Mouse (Mus musculus) midbrain, embryonic 15.5 days (tissue): ENCODE measurements around the gene Ggact. TPM values are rescaled to one million over a fixed set of nuclear protein-coding genes. Genes with fewer than 3 reads are reported as not detected.

Source experiments
- ATAC-seq: fragments of 200-750 bp; cut with Nextera tagmentation; replicated peaks from 2 replicates; pipeline ENCODE4 v1.8.0; 2017; ENCODE audit warnings: moderate TSS enrichment
- H3K27ac ChIP-seq: fragments of 300-500 bp; sonication (generic); 2 replicates; pipeline ENCODE4 v1.5.1; 2015; ENCODE audit warnings: mild to moderate bottlenecking, inconsistent platforms
- H3K27me3 ChIP-seq: fragments of 300-500 bp; sonication (generic); replicated peaks from 2 replicates; pipeline ENCODE4 v1.6.1; 2015; ENCODE audit warnings: inconsistent platforms
- H3K36me3 ChIP-seq: fragments of 300-500 bp; sonication (generic); replicated peaks from 2 replicates; pipeline ENCODE4 v1.6.1; 2015; ENCODE audit warnings: inconsistent platforms
- H3K4me1 ChIP-seq: fragments of 300-500 bp; sonication (generic); 2 replicates; pipeline ENCODE4 v1.6.1; 2015; ENCODE audit warnings: inconsistent platforms
- H3K4me2 ChIP-seq: fragments of 300-500 bp; sonication (generic); 2 replicates; pipeline ENCODE4 v1.6.1; 2015; ENCODE audit warnings: inconsistent platforms, mild to moderate bottlenecking, moderate library complexity
- H3K4me3 ChIP-seq: fragments of 300-500 bp; sonication (generic); 2 replicates; pipeline ENCODE4 v1.5.1; 2015; ENCODE audit warnings: mild to moderate bottlenecking, inconsistent platforms
- H3K9ac ChIP-seq: fragments of 300-500 bp; sonication (generic); 2 replicates; pipeline ENCODE4 v1.6.1; 2015; ENCODE audit warnings: mild to moderate bottlenecking, inconsistent platforms
- H3K9me3 ChIP-seq: fragments of 300-500 bp; sonication (generic); 2 replicates; pipeline ENCODE4 v1.6.1; 2016; ENCODE audit warnings: inconsistent platforms
- WGBS: fragments of 180-500 bp; shearing (Covaris S2); methylation state at CpG from one replicate; pipeline ENCODE4 v1.1.7; 2015; ENCODE audit warnings: mixed read lengths; 5-methylcytosine and 5-hydroxymethylcytosine counted together
- polyA plus RNA-seq: library from polyadenylated mRNA; unstranded; fragments of >200 nt; fragmentation: Nextera tagmentation; extraction: Ambion mirVana; gene quantifications from 2 replicates; pipeline ENCODE4 v1.2.1, GENCODE M21; 2015

The Ggact gene
- polyA plus RNA-seq, 1 experiment from 2014 or later, result 10.3 TPM

DNA sequence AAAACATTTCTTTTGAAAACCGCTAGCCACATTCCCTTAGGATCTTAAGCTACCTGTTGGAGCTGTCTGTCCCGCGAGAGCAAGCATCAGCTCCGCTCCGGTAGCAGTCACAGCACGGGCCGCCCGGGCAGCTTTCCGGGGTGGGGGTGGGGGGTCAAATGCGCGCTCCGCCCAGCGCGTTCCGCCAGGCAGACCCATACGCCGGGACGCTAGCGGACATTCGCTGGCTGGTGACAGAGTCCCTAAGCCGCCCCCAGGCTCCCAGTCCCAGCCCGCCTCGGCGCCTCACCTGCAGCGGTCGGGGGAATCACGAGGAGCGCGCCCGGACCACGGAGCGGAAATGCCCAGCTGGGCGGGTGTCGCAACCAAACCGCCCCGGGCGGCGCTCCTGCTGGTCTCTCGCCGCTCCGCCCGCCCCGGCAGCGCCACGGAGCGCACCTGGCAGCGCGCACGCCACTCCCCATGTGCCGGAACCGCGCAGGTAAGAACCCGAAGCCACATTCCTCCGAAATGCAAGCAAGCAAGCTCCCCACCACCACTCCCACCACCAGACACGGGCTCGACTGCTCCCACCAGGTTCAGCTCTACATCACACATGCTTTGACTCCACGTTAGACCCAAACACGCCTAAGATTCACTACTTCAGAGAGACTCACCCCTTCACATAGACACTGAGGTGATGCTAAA, 602 bp downstream of the Ggact start:
- Histone ChIP-seq H3K9ac (peak overlapping the region; percentile 61), H3K4me1 (peaks cover 8% of the 10 kb centered on the region), H3K4me3 (peak overlapping the region; percentile 62), H3K4me2 (peak overlapping the region; percentile 99), H3K9me3 (no peaks in the 10 kb centered on the region), H3K36me3 (0 out of 2 replicates have a peak, but pooled peaks cover 3% of the 10 kb centered on the region), H3K27me3 (peaks cover 15% of the 10 kb centered on the region; the same call in 1 of the 2 replicates), H3K27ac (no peak overlapping the region)
- ATAC-seq, result peak; percentile 87
- under 1% methylated on average over 58 of the region's 58 CpGs for WGBS

DNA sequence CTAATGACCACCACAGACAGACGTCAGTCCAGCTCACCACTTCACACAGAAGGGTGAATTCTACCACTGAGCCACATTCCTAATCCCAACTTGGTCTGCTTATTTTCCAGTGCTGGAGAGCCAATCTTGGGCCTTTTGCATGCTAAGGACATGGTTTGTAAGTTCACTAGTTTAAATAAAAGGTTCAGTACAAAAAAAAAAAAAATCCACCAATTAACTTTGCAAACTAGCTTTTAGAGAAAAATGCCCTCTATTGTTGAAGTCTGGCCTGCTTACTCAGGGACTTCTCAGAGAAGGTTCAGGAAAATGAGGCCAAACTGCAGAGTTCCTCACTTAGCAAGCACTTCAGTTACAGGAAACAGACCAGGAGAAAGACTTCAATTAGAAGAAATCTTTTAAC, 1.4 kb downstream of the Ggact start:
- Histone ChIP-seq H3K27me3 (peaks cover 15% of the 10 kb centered on the region; the same call in 1 of the 2 replicates), H3K9me3 (0 out of 2 replicates have a peak, but pooled peaks cover 3% of the 10 kb centered on the region), H3K9ac (no peak overlapping the region), H3K4me2 (peak overlapping the region; percentile 99), H3K27ac (no peak overlapping the region), H3K36me3 (no peaks in the 10 kb centered on the region), H3K4me1 (peaks cover 8% of the 10 kb centered on the region), H3K4me3 (no peak overlapping the region)
- no peak for ATAC-seq
- 64% methylated on average over 1 of the region's 1 CpGs for WGBS

DNA sequence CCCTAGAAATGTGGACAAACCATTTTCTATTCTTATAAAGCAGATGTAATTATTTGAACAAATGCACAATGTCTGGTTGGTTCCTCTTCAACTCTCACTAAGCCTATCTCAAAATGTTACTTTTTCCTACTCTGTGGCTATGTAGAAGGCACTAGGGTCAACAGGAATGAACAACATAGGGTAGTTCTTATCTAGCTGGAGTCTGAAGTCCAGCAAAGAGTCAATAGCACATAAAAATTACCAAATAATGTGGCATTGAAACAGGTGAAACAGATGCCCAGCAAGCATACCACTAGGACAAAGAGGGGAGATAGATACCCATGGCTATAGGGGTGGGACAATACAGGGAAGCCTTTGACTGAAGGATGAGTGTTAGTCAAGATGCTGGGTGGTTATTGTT, 2.3 kb downstream of the Ggact start:
- Histone ChIP-seq H3K4me1 (peaks cover 8% of the 10 kb centered on the region), H3K4me3 (no peak overlapping the region), H3K4me2 (no peak overlapping the region), H3K9me3 (0 out of 2 replicates have a peak, but pooled peaks cover 5% of the 10 kb centered on the region), H3K9ac (no peak overlapping the region), H3K27ac (no peak overlapping the region), H3K27me3 (peaks cover 15% of the 10 kb centered on the region; the same call in 1 of the 2 replicates), H3K36me3 (no peaks in the 10 kb centered on the region)
- ATAC-seq, result no peak

DNA sequence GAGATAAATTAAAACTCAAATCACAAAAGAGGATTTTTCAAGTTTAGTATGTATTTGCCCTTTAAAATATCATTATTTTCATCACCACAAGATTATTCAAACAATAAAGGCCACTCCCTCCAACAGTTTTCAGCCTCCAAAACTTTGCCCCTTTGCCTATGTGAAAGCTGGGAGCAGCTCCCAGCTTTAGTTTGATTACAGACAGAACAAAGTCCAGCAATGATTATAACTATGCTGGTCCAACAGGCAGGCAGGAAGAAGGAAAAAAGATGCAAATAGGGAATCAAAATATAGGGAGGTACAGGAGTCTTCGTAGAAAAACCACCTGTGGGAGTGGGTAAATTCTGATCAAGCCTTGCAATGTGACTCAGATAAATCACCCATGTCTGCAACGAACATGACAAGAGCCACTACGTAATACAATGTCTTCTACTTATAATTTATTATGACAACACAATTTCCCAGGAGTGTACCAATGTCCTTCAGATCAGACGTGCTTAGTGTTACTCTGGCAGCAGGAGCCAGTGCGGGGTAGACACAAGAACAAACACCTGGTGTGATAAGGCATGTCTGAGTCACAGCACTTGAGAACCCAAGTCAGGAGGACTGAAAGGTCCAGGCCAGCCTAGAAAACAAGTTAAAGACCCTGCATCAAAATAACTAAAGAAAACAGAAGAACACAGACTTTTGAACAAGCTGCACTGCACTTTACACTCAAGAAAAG, 4.0 kb downstream of the Ggact start:
- H3K27me3 ChIP-seq, result peaks cover 15% of the 10 kb centered on the region; the same call in 1 of the 2 replicates
- H3K4me2 ChIP-seq, result no peak overlapping the region
- 0 out of 2 replicates have a peak, but pooled peaks cover 5% of the 10 kb centered on the region for H3K9me3 ChIP-seq
- ATAC-seq, result no peak
- H3K9ac ChIP-seq, result no peak overlapping the region
- H3K36me3 ChIP-seq, result 0 out of 2 replicates have a peak, but pooled peaks cover 2% of the 10 kb centered on the region
- peaks cover 8% of the 10 kb centered on the region for H3K4me1 ChIP-seq
- 90% methylated on average over 5 of the region's 5 CpGs for WGBS
- H3K4me3 ChIP-seq, result no peak overlapping the region
- no peak overlapping the region for H3K27ac ChIP-seq

DNA sequence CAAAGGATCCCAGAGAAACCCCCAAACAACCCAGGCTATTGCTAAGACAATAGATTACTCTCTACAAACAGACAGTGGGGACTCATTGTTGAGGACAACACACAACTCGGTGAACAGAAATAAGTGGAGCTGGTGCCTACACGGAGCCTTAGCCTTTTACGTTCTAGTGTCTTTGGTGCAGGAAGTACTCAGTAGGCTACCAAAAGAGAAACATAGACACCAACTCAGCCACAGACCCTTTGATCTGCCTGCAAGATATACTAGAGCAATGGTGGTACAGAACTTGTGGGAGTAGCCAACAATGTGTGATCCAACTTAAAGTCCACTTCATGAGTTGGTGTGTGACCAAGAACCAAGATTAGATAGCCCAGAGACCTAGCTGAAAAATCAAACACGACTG, 5.5 kb downstream of the Ggact start:
- H3K27me3 ChIP-seq, result peaks cover 10% of the 10 kb centered on the region; the same call in 1 of the 2 replicates
- 0 out of 2 replicates have a peak, but pooled peaks cover 2% of the 10 kb centered on the region for H3K36me3 ChIP-seq
- H3K4me3 ChIP-seq, result no peak overlapping the region
- WGBS, result 95% methylated on average over 4 of the region's 4 CpGs
- no peak overlapping the region for H3K9ac ChIP-seq
- H3K9me3 ChIP-seq, result 0 out of 2 replicates have a peak, but pooled peaks cover 5% of the 10 kb centered on the region
- no peak for ATAC-seq
- no peak overlapping the region for H3K4me2 ChIP-seq
- H3K4me1 ChIP-seq, result peaks cover 6% of the 10 kb centered on the region
- no peak overlapping the region for H3K27ac ChIP-seq

DNA sequence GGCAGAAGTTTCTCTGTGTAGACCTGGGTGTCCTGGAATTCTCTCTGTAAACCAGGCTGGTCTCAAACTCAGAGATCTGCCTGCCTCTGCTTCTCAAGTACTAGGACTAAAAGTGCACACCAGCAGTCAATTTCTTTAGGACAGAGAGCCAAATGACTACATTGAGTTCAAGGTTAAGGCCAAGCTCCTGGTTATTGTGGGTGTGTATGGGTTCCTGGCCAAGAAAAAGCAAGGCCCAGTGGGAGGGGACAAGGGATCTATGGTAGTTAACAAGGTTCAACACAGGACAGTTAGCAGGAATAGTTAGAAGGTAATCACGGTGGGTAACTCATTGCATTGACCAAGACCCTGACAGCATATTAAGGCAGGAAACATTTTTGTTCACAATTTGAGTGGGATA, 8.6 kb downstream of the Ggact start:
- H3K27ac ChIP-seq, result no peak overlapping the region
- no peak overlapping the region for H3K4me3 ChIP-seq
- H3K9me3 ChIP-seq, result 0 out of 2 replicates have a peak, but pooled peaks cover 5% of the 10 kb centered on the region
- H3K27me3 ChIP-seq, result no peaks in the 10 kb centered on the region
- 0 out of 2 replicates have a peak, but pooled peaks cover 2% of the 10 kb centered on the region for H3K36me3 ChIP-seq
- ATAC-seq, result no peak
- 100% methylated on average over 1 of the region's 1 CpGs for WGBS
- no peak overlapping the region for H3K9ac ChIP-seq
- no peaks in the 10 kb centered on the region for H3K4me1 ChIP-seq
- H3K4me2 ChIP-seq, result no peak overlapping the region

DNA sequence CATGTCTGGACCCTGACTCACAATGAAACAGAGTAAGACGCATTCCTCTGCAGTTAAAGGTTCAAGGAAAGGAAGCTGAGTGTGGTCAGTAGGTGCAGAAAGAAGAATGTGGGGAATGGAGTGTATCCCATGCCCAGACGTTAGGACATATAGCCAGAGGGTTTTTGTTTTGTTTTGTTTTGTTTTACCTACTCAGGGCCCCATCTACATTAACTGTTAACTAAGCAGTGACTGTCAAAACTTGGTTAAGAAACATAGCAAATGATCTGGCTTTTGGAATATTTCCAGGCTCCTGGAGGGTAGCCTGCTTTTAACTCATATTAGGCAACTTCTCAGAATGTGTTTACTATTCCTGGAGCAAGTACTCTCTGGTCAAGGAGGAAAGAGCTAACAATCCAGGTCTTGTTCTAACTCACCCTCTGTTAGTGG, 9.6 kb downstream of the Ggact start:
- H3K4me2 ChIP-seq, result no peak overlapping the region
- H3K27me3 ChIP-seq, result no peaks in the 10 kb centered on the region
- no peaks in the 10 kb centered on the region for H3K4me1 ChIP-seq
- WGBS, result 79% methylated on average over 2 of the region's 2 CpGs
- H3K9me3 ChIP-seq, result 0 out of 2 replicates have a peak, but pooled peaks cover 5% of the 10 kb centered on the region
- no peak overlapping the region for H3K4me3 ChIP-seq
- no peak overlapping the region for H3K9ac ChIP-seq
- 0 out of 2 replicates have a peak, but pooled peaks cover 2% of the 10 kb centered on the region for H3K36me3 ChIP-seq
- no peak overlapping the region for H3K27ac ChIP-seq
- no peak for ATAC-seq

DNA sequence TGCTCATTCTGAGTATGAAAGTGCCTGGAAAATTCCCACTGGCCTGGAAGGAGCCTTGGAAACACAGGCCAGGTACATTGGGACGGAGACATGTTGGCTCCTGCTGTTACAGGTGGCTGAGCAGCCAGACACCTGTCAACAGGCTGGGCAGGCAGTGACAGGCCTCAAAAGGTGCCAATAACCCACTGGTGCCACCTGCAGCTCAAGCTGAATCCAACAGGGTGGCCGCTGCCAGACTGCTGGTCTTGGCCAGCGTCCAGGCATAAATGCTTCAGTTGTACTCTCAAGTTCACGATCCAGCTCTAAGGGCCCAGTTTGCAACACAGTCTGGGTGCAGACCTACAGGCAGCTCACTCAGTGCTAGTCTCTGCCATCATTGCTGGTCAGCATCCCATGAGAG, 10.7 kb downstream of the Ggact start:
- 59% methylated on average over 4 of the region's 4 CpGs for WGBS
- ATAC-seq, result peak; percentile 30
- no peak overlapping the region for H3K27ac ChIP-seq

DNA sequence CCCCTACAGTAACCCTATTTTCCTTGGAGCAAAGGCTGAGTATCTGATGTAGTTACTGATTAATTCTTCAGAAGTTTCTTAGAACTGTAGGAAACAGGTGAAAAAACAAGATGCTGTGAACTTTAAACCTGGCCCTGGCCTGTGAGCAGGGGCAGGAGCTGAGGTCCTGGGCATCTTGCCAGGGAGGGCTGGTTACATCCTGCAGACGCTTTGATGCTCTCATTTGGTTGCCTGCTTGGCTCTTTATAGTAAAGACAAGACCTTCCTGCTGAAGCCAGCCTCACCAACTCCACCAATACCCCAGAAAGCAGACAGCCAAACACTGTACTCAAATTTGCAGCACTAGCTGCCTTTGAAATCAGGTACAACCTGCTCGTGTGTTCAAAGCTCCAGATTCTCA, 11.4 kb downstream of the Ggact start:
- Histone ChIP-seq H3K27me3 (no peaks in the 10 kb centered on the region), H3K9me3 (0 out of 2 replicates have a peak, but pooled peaks cover 2% of the 10 kb centered on the region), H3K4me2 (no peak overlapping the region), H3K36me3 (0 out of 2 replicates have a peak, but pooled peaks cover 2% of the 10 kb centered on the region), H3K9ac (no peak overlapping the region), H3K27ac (no peak overlapping the region), H3K4me1 (no peaks in the 10 kb centered on the region), H3K4me3 (no peak overlapping the region)
- no peak for ATAC-seq
- whole genome bisulfite sequencing, result 65% methylated on average over 2 of the region's 2 CpGs

More for the DNA sequence above, 10.7 kb downstream of the Ggact start:
- Histone ChIP-seq H3K9me3 (0 out of 2 replicates have a peak, but pooled peaks cover 5% of the 10 kb centered on the region), H3K4me3 (no peak overlapping the region), H3K9ac (no peak overlapping the region), H3K36me3 (0 out of 2 replicates have a peak, but pooled peaks cover 2% of the 10 kb centered on the region), H3K27me3 (no peaks in the 10 kb centered on the region), H3K4me2 (no peak overlapping the region), H3K4me1 (no peaks in the 10 kb centered on the region)

DNA sequence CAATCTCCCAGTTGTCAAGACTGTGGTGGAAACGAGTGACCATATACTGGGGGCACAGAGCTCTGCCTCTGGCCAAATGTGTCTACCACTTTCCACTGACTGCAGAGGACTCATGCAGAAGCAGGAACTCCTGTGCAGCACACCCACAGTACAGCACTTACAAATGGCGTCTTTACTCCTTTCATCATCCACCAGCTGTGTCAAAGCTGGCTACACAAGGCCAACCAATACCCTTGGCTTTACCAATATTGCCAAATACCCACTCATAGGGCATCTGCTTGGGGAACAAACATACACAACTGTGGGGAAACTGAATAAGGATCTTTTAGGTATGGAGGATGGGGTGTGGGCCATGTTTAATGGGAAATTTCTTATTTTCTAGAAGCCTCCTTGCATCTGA, 11.8 kb downstream of the Ggact start:
- Histone ChIP-seq H3K4me1 (no peaks in the 10 kb centered on the region), H3K36me3 (0 out of 2 replicates have a peak, but pooled peaks cover 2% of the 10 kb centered on the region), H3K4me2 (no peak overlapping the region), H3K27me3 (no peaks in the 10 kb centered on the region), H3K27ac (no peak overlapping the region), H3K9ac (no peak overlapping the region), H3K9me3 (no peaks in the 10 kb centered on the region), H3K4me3 (no peak overlapping the region)
- 85% methylated on average over 2 of the region's 2 CpGs for WGBS
- ATAC-seq, result no peak

DNA sequence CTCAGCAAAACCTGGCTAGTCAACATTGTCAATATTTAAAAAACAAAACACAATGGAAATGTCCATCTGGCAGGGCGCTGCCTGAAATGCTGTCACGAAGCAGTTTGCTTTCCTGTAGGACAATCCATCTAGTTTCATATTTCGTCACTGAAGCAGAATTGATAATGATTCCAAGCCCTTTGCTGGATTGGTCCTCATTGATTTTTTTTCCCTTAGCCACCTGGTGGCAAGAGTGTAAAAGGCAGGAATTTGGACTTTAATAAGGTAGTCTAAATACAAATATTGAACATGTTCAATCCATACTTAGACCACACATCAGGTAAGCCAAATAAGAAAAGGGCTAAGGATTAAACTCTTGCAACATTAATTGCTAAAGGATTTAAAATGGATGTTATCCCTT, 12.4 kb downstream of the Ggact start:
- 78% methylated on average over 3 of the region's 3 CpGs for WGBS
- Histone ChIP-seq H3K27ac (no peak overlapping the region), H3K36me3 (0 out of 2 replicates have a peak, but pooled peaks cover 2% of the 10 kb centered on the region), H3K4me3 (no peak overlapping the region), H3K4me2 (no peak overlapping the region), H3K4me1 (no peaks in the 10 kb centered on the region), H3K9ac (no peak overlapping the region), H3K27me3 (no peaks in the 10 kb centered on the region), H3K9me3 (no peaks in the 10 kb centered on the region)
- ATAC-seq, result no peak

DNA sequence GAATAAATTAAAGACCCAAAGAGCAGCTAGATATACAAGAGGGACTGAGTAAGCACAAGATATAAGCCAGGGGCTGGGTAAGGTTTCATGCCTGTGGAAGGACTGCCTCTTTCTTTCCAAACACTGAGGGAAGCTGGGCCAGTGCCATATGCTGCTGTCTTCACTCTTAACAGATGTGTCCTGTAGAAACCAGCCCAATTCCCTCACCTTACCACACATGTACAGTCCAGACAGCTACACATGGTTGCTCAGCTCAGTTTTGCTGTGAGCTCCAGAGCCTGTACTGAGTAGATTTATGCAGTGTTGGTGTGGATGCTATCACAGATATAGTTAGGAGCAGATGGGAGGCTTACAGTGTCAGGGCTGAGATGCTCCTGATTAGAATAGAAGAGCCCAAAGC, 12.9 kb downstream of the Ggact start:
- Histone ChIP-seq H3K9me3 (no peaks in the 10 kb centered on the region), H3K4me2 (no peak overlapping the region), H3K4me3 (no peak overlapping the region), H3K36me3 (no peaks in the 10 kb centered on the region), H3K9ac (no peak overlapping the region), H3K4me1 (no peaks in the 10 kb centered on the region), H3K27ac (no peak overlapping the region), H3K27me3 (no peaks in the 10 kb centered on the region)
- no peak; the same call in 1 of the 2 replicates for ATAC-seq
